Mouse (Mus musculus): Measurements from ENCODE around the gene Ggact.

GRCm38 (mm10) chr14:122882795-122883409, 30.7 kb downstream of the Ggact start:
- TF ChIP-seq CHD2 (IDR thresholded peaks at IDR 0.05; ENCODE audit: low read depth, low read length), result no peak
- no peak for TF ChIP-seq MAFK (IDR thresholded peaks at IDR 0.05; ENCODE audit: insufficient read depth, low read depth, low read length)
- no peak for TF ChIP-seq ZNF384 (IDR thresholded peaks at IDR 0.05; ENCODE audit: low read depth, low read length)

All from ES-E14 (cell line).